Mouse (Mus musculus): Measurements from ENCODE around the gene Pcare.
"Not testable (repeated sequence)": the region's sequence is repeated elsewhere in the genome, so short reads cannot be mapped to it uniquely, and the experiment has no call there.

Gene Pcare

DNA sequence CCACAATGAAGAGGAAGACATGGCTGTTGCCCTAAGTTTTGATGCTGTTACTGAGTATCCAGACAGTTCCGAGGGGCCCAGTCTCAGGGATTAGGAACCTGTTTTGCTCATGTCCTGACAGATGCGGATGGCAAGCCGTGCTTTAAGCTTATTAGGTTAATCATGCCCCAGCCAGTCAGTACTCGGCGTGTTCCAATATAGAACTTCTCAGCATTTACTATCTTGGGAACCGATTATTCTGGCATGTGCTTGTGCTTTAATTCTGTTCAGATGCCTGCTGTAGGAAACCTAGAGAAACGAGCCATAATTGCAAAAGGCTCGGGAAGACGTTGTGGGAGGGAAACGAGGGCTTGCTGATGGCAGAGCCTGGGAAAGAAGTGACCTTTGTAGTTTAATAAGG is at the start of gene Pcare:
Pcare (minus strand) TSS at position 64 of the 400 bp plus-strand sequence.
- no peak for DNase-seq (ENCODE audit: low spot score)

DNA sequence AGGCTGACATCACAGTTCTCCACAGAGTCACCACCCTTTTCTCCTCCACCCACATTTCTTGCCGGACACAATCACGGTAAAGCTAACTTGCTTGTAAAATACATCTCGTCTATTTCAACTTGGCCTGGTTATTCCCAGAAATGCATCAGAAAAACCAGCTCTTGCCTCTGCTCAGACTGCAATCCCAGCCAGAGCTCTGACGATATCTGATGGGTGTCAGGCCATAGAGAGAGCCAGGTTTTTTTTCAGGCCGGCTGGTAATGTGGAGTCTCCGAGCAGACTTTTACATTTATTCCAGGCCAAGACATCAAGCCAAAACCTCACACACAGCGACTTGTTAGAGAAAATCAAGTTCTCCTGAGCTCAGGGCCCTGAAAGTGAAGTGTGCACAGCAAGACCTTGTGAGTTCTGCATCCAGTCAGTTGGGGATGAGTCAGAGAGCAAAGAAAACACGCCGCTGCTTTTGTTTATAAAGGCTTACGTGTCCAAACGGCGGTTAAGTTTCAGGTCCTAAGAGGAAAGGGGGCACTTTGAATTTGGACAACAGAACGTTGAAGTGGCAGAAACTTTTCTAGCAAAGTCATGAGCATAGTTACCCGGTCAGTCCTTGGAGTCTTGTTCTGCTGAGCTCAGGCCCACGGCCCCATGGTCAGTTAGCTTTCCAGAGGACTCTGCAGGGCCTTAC is 43.0 kb upstream of the Pcare start:
- DNase-seq (ENCODE audit: low spot score), result peak; percentile 27

- DNase-seq (ENCODE audit: low spot score), result no peak
Measured at GRCm38 (mm10) chr17:71791622-71792021, 38.9 kb upstream of the Pcare start.

GRCm38 (mm10) chr17:71791109-71791508 is 38.4 kb upstream of the Pcare start:
- DNase-seq (ENCODE audit: low spot score), result no peak

DNA sequence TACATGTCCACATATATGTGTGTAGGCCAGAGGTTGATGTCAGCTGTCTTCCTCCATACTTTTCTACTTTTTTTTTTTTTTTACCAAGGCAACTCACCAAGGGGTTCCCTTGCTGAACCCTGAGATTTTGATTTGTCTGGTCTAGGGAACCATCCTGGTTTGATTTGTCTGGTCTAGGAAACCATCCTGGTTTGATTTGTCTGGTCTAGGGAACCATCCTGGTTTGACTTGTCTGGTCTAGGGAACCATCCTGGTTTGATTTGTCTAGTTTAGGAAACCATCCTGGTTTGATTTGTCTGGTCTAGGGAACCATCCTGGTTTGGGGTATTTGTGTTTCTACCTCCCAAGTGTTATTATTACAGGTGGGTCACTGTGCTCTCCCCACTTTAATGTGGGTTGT is 33.8 kb upstream of the Pcare start:
- DNase-seq (ENCODE audit: low spot score), result no peak

GRCm38 (mm10) chr17:71783366-71783735 is 30.7 kb upstream of the Pcare start:
- no peak for DNase-seq (ENCODE audit: low spot score)

DNA sequence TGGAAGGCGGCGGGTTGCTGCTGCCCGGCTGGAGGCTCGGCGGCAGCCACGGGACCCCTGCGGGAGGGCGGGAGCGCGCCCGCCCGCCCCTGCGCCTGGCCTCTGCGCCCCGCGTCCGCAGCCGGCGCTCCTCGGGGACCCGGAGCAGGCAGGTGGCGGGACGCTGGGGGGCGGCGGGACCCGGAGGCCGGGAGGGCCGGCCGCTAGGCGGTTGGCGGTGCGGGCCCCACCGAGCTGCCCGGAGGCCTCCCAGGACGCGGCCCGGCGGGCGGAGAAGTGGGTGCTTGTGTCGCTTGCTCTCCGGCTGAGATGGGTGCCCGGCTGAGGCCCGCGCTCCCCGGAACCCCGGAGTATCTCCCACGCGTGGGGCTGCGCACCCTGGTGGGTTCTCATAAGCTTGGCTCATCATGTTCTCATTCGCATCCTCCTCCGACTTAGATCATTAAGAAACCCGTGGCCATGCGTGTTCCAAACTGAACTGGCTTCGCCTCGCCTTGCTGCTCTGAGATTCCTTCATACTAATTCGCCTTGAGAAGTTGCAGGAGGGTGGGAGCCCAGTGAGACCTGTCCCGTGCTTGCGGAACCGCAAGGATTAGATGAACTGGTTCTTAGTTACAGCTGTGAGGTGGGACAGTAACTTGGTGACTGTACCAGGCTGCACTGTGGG is 30.1 kb upstream of the Pcare start:
- peak; percentile 16 for DNase-seq (ENCODE audit: low spot score)

GRCm38 (mm10) chr17:71782242-71782698 is 29.6 kb upstream of the Pcare start:
- DNase-seq (ENCODE audit: low spot score), result no peak

- no peak for DNase-seq (ENCODE audit: low spot score)
Measured at GRCm38 (mm10) chr17:71780945-71781344, 28.3 kb upstream of the Pcare start.

GRCm38 (mm10) chr17:71780490-71780889 is 27.8 kb upstream of the Pcare start:
- no peak for DNase-seq (ENCODE audit: low spot score)

- DNase-seq (ENCODE audit: low spot score), result no peak
Measured at GRCm38 (mm10) chr17:71778696-71779095, 26.0 kb upstream of the Pcare start.

GRCm38 (mm10) chr17:71775279-71775678 is 22.6 kb upstream of the Pcare start:
- no peak for DNase-seq (ENCODE audit: low spot score)

GRCm38 (mm10) chr17:71774173-71774572 is 21.5 kb upstream of the Pcare start:
- DNase-seq (ENCODE audit: low spot score), result no peak

DNA sequence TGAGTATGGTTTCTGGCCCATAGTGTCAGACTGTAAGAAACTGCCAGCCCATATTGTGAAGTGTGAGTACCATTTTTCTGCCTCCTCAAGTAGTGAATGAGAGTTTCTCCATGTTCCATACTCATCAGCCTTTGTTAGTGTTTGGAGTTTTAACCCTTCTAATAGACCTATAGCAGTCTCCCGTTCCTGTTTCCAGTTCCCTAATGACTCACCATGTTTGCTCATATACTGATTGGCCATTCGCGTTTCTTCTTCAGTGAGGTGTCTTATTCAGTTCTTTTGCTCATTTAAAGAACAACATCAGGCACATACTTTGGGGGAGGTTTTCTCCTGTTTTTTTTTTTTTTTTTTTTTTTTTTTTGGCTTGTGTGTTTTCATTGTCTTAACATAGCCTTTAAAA is 18.0 kb upstream of the Pcare start:
- DNase-seq (ENCODE audit: low spot score), result no peak

- DNase-seq (ENCODE audit: low spot score), result no peak
Measured at GRCm38 (mm10) chr17:71769564-71769963, 16.9 kb upstream of the Pcare start.

- DNase-seq (ENCODE audit: low spot score), result not testable (repeated sequence)
Measured at GRCm38 (mm10) chr17:71768173-71768572, 15.5 kb upstream of the Pcare start, which contains the start of gene Clip4. Gene Clip4 (plus strand): TSS chr17:71768473.

DNA sequence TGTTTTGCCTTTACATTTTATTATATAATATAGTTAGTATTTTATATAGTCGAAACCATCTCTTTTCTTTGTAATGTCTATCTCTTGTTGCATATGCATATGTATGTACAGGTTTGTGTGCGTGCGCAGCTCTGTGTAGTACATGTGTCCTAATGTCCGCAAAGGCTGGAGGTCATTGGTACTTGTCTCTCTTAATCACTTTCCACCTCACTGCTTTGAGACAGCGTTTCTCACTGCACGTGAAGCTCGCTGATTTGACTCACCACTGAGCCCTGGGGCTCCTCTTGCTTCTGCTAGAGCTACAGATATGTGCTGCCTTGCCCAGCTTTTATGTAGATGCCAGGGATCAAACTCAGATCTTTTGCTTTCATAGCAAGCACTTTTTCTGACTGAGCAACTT is 7.8 kb upstream of the Pcare start:
- no peak for DNase-seq (ENCODE audit: low spot score)

- no peak for DNase-seq (ENCODE audit: low spot score)
Measured at GRCm38 (mm10) chr17:71749616-71750168, 3.0 kb downstream of the Pcare start.

DNA sequence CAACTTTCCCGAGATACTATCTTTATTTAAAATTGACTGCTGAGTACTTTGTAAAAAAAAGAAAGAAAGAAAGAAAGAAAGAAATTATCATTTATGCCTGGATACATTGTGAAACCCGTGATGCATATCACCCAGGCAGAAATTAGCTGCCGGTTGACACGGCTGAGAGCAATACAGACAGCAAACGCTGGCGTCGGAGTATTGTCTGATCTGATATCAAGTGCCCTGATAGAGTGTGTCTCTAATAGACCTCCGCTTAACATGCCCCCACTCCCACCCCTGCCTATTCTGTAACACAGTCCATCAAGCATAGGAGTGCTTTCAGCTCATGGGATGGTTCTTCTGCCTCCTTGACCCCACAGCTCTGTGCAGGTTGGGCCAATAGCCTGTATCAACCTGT is 5.1 kb downstream of the Pcare start:
- DNase-seq (ENCODE audit: low spot score), result no peak

GRCm38 (mm10) chr17:71746114-71746513 is 6.6 kb downstream of the Pcare start:
- no peak for DNase-seq (ENCODE audit: low spot score)

DNA sequence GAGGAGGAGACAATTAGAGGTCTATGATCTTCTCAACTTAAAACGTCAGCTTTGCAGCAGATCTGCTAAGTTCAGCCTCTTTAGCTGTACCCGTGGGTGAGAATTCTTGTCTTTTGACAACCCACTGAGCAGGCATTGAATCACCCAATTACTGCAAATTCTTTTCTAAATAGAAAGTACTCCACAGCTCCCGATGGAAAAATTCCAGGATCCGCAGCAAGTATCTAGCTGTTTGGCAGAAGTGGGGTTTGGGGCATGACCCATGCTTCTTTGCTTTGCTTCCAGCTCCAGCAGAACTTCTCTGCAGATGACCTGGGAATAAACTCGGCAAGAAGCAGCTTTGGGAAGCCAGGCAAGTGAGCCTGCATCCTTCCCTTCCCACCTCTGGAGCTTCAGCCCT is 9.8 kb downstream of the Pcare start:
- no peak for DNase-seq (ENCODE audit: low spot score)

DNA sequence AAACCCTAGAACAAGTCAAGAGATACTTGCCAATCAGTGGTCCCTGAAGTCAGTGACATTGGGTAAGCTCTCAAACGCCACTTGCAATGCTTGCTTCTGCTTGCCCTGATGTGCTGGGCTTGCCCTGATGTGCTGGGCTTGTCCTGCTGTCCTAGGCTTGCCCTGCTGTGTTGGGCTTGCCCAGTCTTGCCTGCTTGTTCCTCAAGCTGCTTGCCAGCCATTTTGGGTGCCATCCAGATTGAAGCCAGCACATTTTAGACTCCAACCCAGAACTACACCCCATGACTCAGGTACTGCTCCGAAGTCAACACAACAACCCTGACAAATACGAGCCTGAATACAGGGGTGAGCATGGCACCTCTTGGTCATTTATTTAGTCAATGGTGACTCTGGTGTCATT is 10.5 kb downstream of the Pcare start:
- no peak for DNase-seq (ENCODE audit: low spot score)

GRCm38 (mm10) chr17:71736442-71736841 is 16.3 kb downstream of the Pcare start:
- DNase-seq (ENCODE audit: low spot score), result no peak
